Mouse (Mus musculus): Measurements from ENCODE around the gene Phf14. TPM values are rescaled to one million over a fixed set of nuclear protein-coding genes. Genes with fewer than 3 reads are reported as not detected.
"Not testable (repeated sequence)": the region's sequence is repeated elsewhere in the genome, so short reads cannot be mapped to it uniquely, and the experiment has no call there.

Phf14 gene
- polyA plus RNA-seq (2015; fragmentation: Nextera tagmentation; extraction: Ambion mirVana): 21.7 and 23.6 TPM in 2 replicates

GRCm38 (mm10) chr6:11907269-11908032 lies at the start of gene Phf14, which contains the start of gene Ndufa4:
Phf14 (plus strand) TSS chr6:11907809.
Ndufa4 (minus strand) TSS chr6:11907497.
- H3K36me3 ChIP-seq (replicated peaks; ENCODE audit: insufficient read depth, low read length): peaks cover 9% of the 10 kb centered on the region
- DNase-seq: peak; percentile 93
- peak within 1 kb of the TSS; percentile 71 for H3K4me3 ChIP-seq (ENCODE audit: low read depth, low read length)
- peak; percentile 98 for ATAC-seq
- H3K9me3 ChIP-seq (ENCODE audit: low read length): no peaks in the 10 kb centered on the region
- peak within 1 kb of the TSS; percentile 69 for H3K4me2 ChIP-seq (ENCODE audit: low read depth, low read length)
- TF ChIP-seq EP300 (IDR thresholded peaks at IDR 0.05; ENCODE audit: low read depth) (peak; percentile 92), CTCF (IDR thresholded peaks at IDR 0.05; ENCODE audit: low read depth) (no peak; the same call in 1 of the 2 replicates)
- H3K27me3 ChIP-seq (ENCODE audit: insufficient read depth, low read length): no peaks in the 10 kb centered on the region
- WGBS (ENCODE audit: insufficient replicate concordance): under 1% methylated on average over 59 of the region's 59 CpGs
- peak within 1 kb of the TSS; percentile 82 for H3K9ac ChIP-seq (replicated peaks)
- H3K27ac ChIP-seq (ENCODE audit: low read depth): peak within 1 kb of the TSS; percentile 94
- peaks cover 14% of the 10 kb centered on the region for H3K4me1 ChIP-seq (ENCODE audit: insufficient read depth)

GRCm38 (mm10) chr6:11875364-11875763 lies 32.2 kb upstream of the Phf14 start:
- no CpG with 5 or more reads among the region's 2 CpGs for WGBS (ENCODE audit: insufficient replicate concordance)
- H3K9ac ChIP-seq (replicated peaks); ATAC-seq; H3K9me3 ChIP-seq (ENCODE audit: low read length); H3K27me3 ChIP-seq (ENCODE audit: insufficient read depth, low read length); H3K4me2 ChIP-seq (ENCODE audit: low read depth, low read length); H3K4me1 ChIP-seq (ENCODE audit: insufficient read depth); H3K36me3 ChIP-seq (replicated peaks; ENCODE audit: insufficient read depth, low read length); H3K4me3 ChIP-seq (ENCODE audit: low read depth, low read length); DNase-seq; H3K27ac ChIP-seq (ENCODE audit: low read depth): not testable (repeated sequence)

- Histone ChIP-seq H3K9ac (replicated peaks) (no peak overlapping the region), H3K27me3 (ENCODE audit: insufficient read depth, low read length) (no peaks in the 10 kb centered on the region), H3K9me3 (ENCODE audit: low read length) (no peaks in the 10 kb centered on the region), H3K4me3 (ENCODE audit: low read depth, low read length) (no peak overlapping the region), H3K27ac (ENCODE audit: low read depth) (no peak overlapping the region), H3K36me3 (replicated peaks; ENCODE audit: insufficient read depth, low read length) (peaks cover 19% of the 10 kb centered on the region), H3K4me2 (ENCODE audit: low read depth, low read length) (no peak overlapping the region), H3K4me1 (ENCODE audit: insufficient read depth) (peaks cover 5% of the 10 kb centered on the region)
- no peak for TF ChIP-seq EP300 (IDR thresholded peaks at IDR 0.05; ENCODE audit: low read depth)
- no peak for TF ChIP-seq CTCF (IDR thresholded peaks at IDR 0.05; ENCODE audit: low read depth)
- no peak for ATAC-seq
- DNase-seq: no peak
- WGBS (ENCODE audit: insufficient replicate concordance): 73% methylated on average over 4 of the region's 4 CpGs
Measured at GRCm38 (mm10) chr6:11900809-11901310, 6.7 kb upstream of the Phf14 start.

GRCm38 (mm10) chr6:11906890-11907268 lies 730 bp upstream of the Phf14 start:
- peaks cover 14% of the 10 kb centered on the region for H3K4me1 ChIP-seq (ENCODE audit: insufficient read depth)
- ATAC-seq (peak; percentile 16), DNase-seq (no peak)
- H3K36me3 ChIP-seq (replicated peaks; ENCODE audit: insufficient read depth, low read length): peaks cover 9% of the 10 kb centered on the region
- peak overlapping the region; percentile 71 for H3K4me3 ChIP-seq (ENCODE audit: low read depth, low read length)
- no peaks in the 10 kb centered on the region for H3K27me3 ChIP-seq (ENCODE audit: insufficient read depth, low read length)
- peak overlapping the region; percentile 82 for H3K9ac ChIP-seq (replicated peaks)
- peak overlapping the region; percentile 69 for H3K4me2 ChIP-seq (ENCODE audit: low read depth, low read length)
- WGBS (ENCODE audit: insufficient replicate concordance): 0% methylated on average over 5 of the region's 5 CpGs
- H3K27ac ChIP-seq (ENCODE audit: low read depth): peak overlapping the region; percentile 94
- TF ChIP-seq EP300 (IDR thresholded peaks at IDR 0.05; ENCODE audit: low read depth): no peak
- no peak for TF ChIP-seq CTCF (IDR thresholded peaks at IDR 0.05; ENCODE audit: low read depth)
- no peaks in the 10 kb centered on the region for H3K9me3 ChIP-seq (ENCODE audit: low read length)

GRCm38 (mm10) chr6:11908170-11908569 lies 561 bp downstream of the Phf14 start:
- H3K36me3 ChIP-seq (replicated peaks; ENCODE audit: insufficient read depth, low read length): peaks cover 9% of the 10 kb centered on the region
- peak overlapping the region; percentile 82 for H3K9ac ChIP-seq (replicated peaks)
- H3K27me3 ChIP-seq (ENCODE audit: insufficient read depth, low read length): no peaks in the 10 kb centered on the region
- ATAC-seq (no peak), DNase-seq (peak; percentile 15)
- peaks cover 14% of the 10 kb centered on the region for H3K4me1 ChIP-seq (ENCODE audit: insufficient read depth)
- H3K9me3 ChIP-seq (ENCODE audit: low read length): no peaks in the 10 kb centered on the region
- TF ChIP-seq CTCF (IDR thresholded peaks at IDR 0.05; ENCODE audit: low read depth): no peak
- TF ChIP-seq EP300 (IDR thresholded peaks at IDR 0.05; ENCODE audit: low read depth): no peak
- WGBS (ENCODE audit: insufficient replicate concordance): 20% methylated on average over 7 of the region's 7 CpGs
- peak overlapping the region; percentile 69 for H3K4me2 ChIP-seq (ENCODE audit: low read depth, low read length)
- H3K27ac ChIP-seq (ENCODE audit: low read depth): peak overlapping the region; percentile 94
- H3K4me3 ChIP-seq (ENCODE audit: low read depth, low read length): peak overlapping the region; percentile 71

- DNase-seq (peak; percentile 89), ATAC-seq (peak; percentile 97)
- no peak for TF ChIP-seq CTCF (IDR thresholded peaks at IDR 0.05; ENCODE audit: low read depth)
- no peak for TF ChIP-seq EP300 (IDR thresholded peaks at IDR 0.05; ENCODE audit: low read depth)
- peaks cover 9% of the 10 kb centered on the region; the same call in 1 of the 2 replicates for H3K4me1 ChIP-seq (ENCODE audit: insufficient read depth)
- H3K9me3 ChIP-seq (ENCODE audit: low read length): no peaks in the 10 kb centered on the region
- peak overlapping the region; percentile 96 for H3K4me2 ChIP-seq (ENCODE audit: low read depth, low read length)
- H3K27ac ChIP-seq (ENCODE audit: low read depth): peak overlapping the region; percentile 97
- under 1% methylated on average over 20 of the region's 20 CpGs for WGBS (ENCODE audit: insufficient replicate concordance)
- peak overlapping the region; percentile 97 for H3K4me3 ChIP-seq (ENCODE audit: low read depth, low read length)
- no peaks in the 10 kb centered on the region for H3K27me3 ChIP-seq (ENCODE audit: insufficient read depth, low read length)
- peak overlapping the region; percentile 99 for H3K9ac ChIP-seq (replicated peaks)
- 0 out of 2 replicates have a peak, but pooled peaks cover 4% of the 10 kb centered on the region for H3K36me3 ChIP-seq (replicated peaks; ENCODE audit: insufficient read depth, low read length)
Measured at GRCm38 (mm10) chr6:11925496-11926041, 18.0 kb downstream of the Phf14 start.

All from liver, postnatal 0 days (tissue).